Mouse (Mus musculus): ENCODE results near the gene Slamf6.
"Not testable (repeated sequence)": the region's sequence is repeated elsewhere in the genome, so short reads cannot be mapped to it uniquely, and the experiment has no call there.

Gene Slamf6

GRCm38 (mm10) chr1:171955071-171955470, 37.8 kb downstream of the Slamf6 start:
- no peak for DNase-seq (ENCODE audit: low spot score in 2 of 2)

- no peak for DNase-seq (ENCODE audit: low spot score in 2 of 2)
Observed at GRCm38 (mm10) chr1:171957411-171957810, 40.1 kb downstream of the Slamf6 start.

- DNase-seq (ENCODE audit: low spot score in 2 of 2), result no peak
Observed at GRCm38 (mm10) chr1:171960726-171961125, 43.4 kb downstream of the Slamf6 start.

- no peak for DNase-seq (ENCODE audit: low spot score in 2 of 2)
Observed at GRCm38 (mm10) chr1:171961704-171962103, 44.4 kb downstream of the Slamf6 start.

GRCm38 (mm10) chr1:171963613-171964012, 46.3 kb downstream of the Slamf6 start:
- DNase-seq (ENCODE audit: low spot score in 2 of 2), result no peak

GRCm38 (mm10) chr1:171966054-171966790, 48.9 kb downstream of the Slamf6 start:
- DNase-seq (ENCODE audit: low spot score in 2 of 2), result no peak

GRCm38 (mm10) chr1:171969221-171969620, 51.9 kb downstream of the Slamf6 start:
- no peak for DNase-seq (ENCODE audit: low spot score in 2 of 2)

- DNase-seq (ENCODE audit: low spot score in 2 of 2), result no peak
Observed at GRCm38 (mm10) chr1:171970854-171971586, 53.7 kb downstream of the Slamf6 start.

GRCm38 (mm10) chr1:171974361-171974760, 57.0 kb downstream of the Slamf6 start:
- DNase-seq (ENCODE audit: low spot score in 2 of 2), result not testable (repeated sequence)

- no peak for DNase-seq (ENCODE audit: low spot score in 2 of 2)
Observed at GRCm38 (mm10) chr1:171975377-171975776, 58.1 kb downstream of the Slamf6 start.

GRCm38 (mm10) chr1:171975831-171976230, 58.5 kb downstream of the Slamf6 start:
- DNase-seq (ENCODE audit: low spot score in 2 of 2), result no peak

GRCm38 (mm10) chr1:171976826-171977539, 59.7 kb downstream of the Slamf6 start:
- DNase-seq (ENCODE audit: low spot score in 2 of 2), result no peak

GRCm38 (mm10) chr1:171977891-171978290, 60.6 kb downstream of the Slamf6 start:
- no peak for DNase-seq (ENCODE audit: low spot score in 2 of 2)

- DNase-seq (ENCODE audit: low spot score in 2 of 2), result no peak
Observed at GRCm38 (mm10) chr1:171979969-171980730, 62.8 kb downstream of the Slamf6 start.

- DNase-seq (ENCODE audit: low spot score in 2 of 2), result no peak
Observed at GRCm38 (mm10) chr1:171982170-171982569, 64.9 kb downstream of the Slamf6 start.

- no peak for DNase-seq (ENCODE audit: low spot score in 2 of 2)
Observed at GRCm38 (mm10) chr1:171982740-171983139, 65.4 kb downstream of the Slamf6 start.

GRCm38 (mm10) chr1:171983372-171984001, 66.2 kb downstream of the Slamf6 start:
- DNase-seq (ENCODE audit: low spot score in 2 of 2), result no peak

GRCm38 (mm10) chr1:171984121-171984520, 66.8 kb downstream of the Slamf6 start:
- no peak for DNase-seq (ENCODE audit: low spot score in 2 of 2)

- no peak for DNase-seq (ENCODE audit: low spot score in 2 of 2)
Observed at GRCm38 (mm10) chr1:171991883-171992282, 74.6 kb downstream of the Slamf6 start.

- no peak for DNase-seq (ENCODE audit: low spot score in 2 of 2)
Observed at GRCm38 (mm10) chr1:171992901-171993530, 75.7 kb downstream of the Slamf6 start.

GRCm38 (mm10) chr1:171994501-171994900, 77.2 kb downstream of the Slamf6 start:
- DNase-seq (ENCODE audit: low spot score in 2 of 2), result no peak

All from frontal cortex, postnatal 14 days (tissue).